Comparison of ENCODE assay signal across 8 mouse cellular contexts in genomic region chr10:26828412-26829137, GRCm38 (mm10).
DNase-seq lines count a peak whose midpoint lies in the region; ATAC-seq and TF ChIP-seq lines count a peak whose summit lies in the region.

No protein-coding gene starts in this region.

- H3K4me2 ChIP-seq in heart, embryonic 16.5 days (ENCODE audit: low read depth, low read length): no peak overlapping the region
- H3K4me2 ChIP-seq in myocyte (ENCODE audit: low read depth): peak overlapping the region; percentile 52

- no peak overlapping the region for H3ac ChIP-seq in myocyte (ENCODE audit: control insufficient read depth, insufficient read length)

- H3K27me3 ChIP-seq in spleen, adult 2 months (ENCODE audit: control insufficient read depth, insufficient read depth, low read length): no peaks in the 10 kb centered on the region
- H3K27me3 ChIP-seq in heart, embryonic 16.5 days (ENCODE audit: control insufficient read depth, insufficient read depth, low read length): no peaks in the 10 kb centered on the region
- no peaks in the 10 kb centered on the region for H3K27me3 ChIP-seq in myocyte (ENCODE audit: control insufficient read depth, insufficient read depth, insufficient read length)

- 48% methylated on average over 9 of the region's 9 CpGs for WGBS in spleen, adult 2 months
- WGBS in heart, embryonic 16.5 days: 59% methylated on average over 9 of the region's 9 CpGs

- H3K4me3 ChIP-seq in spleen, adult 2 months (ENCODE audit: extremely low read depth, insufficient read depth, insufficient read length): no peak overlapping the region
- H3K4me3 ChIP-seq in heart, embryonic 16.5 days (ENCODE audit: low read length): no peak overlapping the region
- no peak overlapping the region for H3K4me3 ChIP-seq in myocyte

- no peaks in the 10 kb centered on the region for H3K79me2 ChIP-seq in myocyte (ENCODE audit: control insufficient read depth, insufficient read depth)

- no peak for TF ChIP-seq CTCF in spleen, adult 2 months (IDR thresholded peaks at IDR 0.05; ENCODE audit: extremely low read depth, insufficient read depth, insufficient read length, insufficient replicate concordance)

- no peaks in the 10 kb centered on the region for H3K9me3 ChIP-seq in heart, embryonic 16.5 days (replicated peaks; ENCODE audit: control insufficient read depth, low read length)

- H3K27ac ChIP-seq in spleen, adult 2 months (ENCODE audit: insufficient read depth, low read length): peak overlapping the region; percentile 57
- H3K27ac ChIP-seq in heart, embryonic 16.5 days (ENCODE audit: low read length): peak overlapping the region; percentile 76

- peaks cover 9% of the 10 kb centered on the region for H3K4me1 ChIP-seq in spleen, adult 2 months (ENCODE audit: control insufficient read depth, insufficient read depth, insufficient read length)
- H3K4me1 ChIP-seq in heart, embryonic 16.5 days (ENCODE audit: control insufficient read depth, insufficient read depth, low read length): peaks cover 18% of the 10 kb centered on the region

- no peak for TF ChIP-seq POLR2A in spleen, adult 2 months (IDR thresholded peaks at IDR 0.05; ENCODE audit: low read depth, low read length)
- no peak for TF ChIP-seq POLR2A in myocyte (IDR thresholded peaks at IDR 0.05; ENCODE audit: insufficient read length, low read depth)

- no peak for DNase-seq in spleen, adult 2 months (ENCODE audit: low read depth in 1 of 2, low spot score in 2 of 2)
- DNase-seq in spleen, adult 12 weeks (ENCODE audit: low spot score): no peak
- peak; percentile 26 to 43 for DNase-seq in kidney, postnatal 4 days
- DNase-seq in testis, postnatal 14 days (ENCODE audit: low spot score): no peak
- DNase-seq in testis, postnatal 10 days (ENCODE audit: low spot score): no peak
- DNase-seq in urinary bladder, adult 18-20 months (ENCODE audit: low spot score in 2 of 2): no peak

- no peaks in the 10 kb centered on the region for H3K36me3 ChIP-seq in spleen, adult 2 months (ENCODE audit: control insufficient read depth, insufficient read depth, low read length)
- H3K36me3 ChIP-seq in heart, embryonic 16.5 days (ENCODE audit: control insufficient read depth, insufficient read depth): no peaks in the 10 kb centered on the region
- no peaks in the 10 kb centered on the region for H3K36me3 ChIP-seq in myocyte (ENCODE audit: control insufficient read depth, insufficient read depth)

- no peak overlapping the region for H3K9ac ChIP-seq in heart, embryonic 16.5 days (ENCODE audit: low read length)

- ATAC-seq in heart, embryonic 16.5 days (replicated peaks; ENCODE audit: extremely low read depth, insufficient read depth, low FRiP score): peak; percentile 90

TF ChIP-seq in myocyte, 11 proteins besides CTCF, POLR2A, EP300 and RAD21:
- TF ChIP-seq TCF3 (IDR thresholded peaks at IDR 0.05; ENCODE audit: insufficient read length, low read depth): no peak
- TF ChIP-seq USF1 (IDR thresholded peaks at IDR 0.05; ENCODE audit: low read depth): peak; percentile 23

Comparison
In these comparisons a context has a peak if more than half of its experiments do, and no peak if none do; other contexts are left out.
1. DNase-seq: peak in kidney, postnatal 4 days (2 of 2); none in spleen, adult 2 months (0 of 2), spleen, adult 12 weeks (single experiment), testis, postnatal 14 days (single experiment), testis, postnatal 10 days (single experiment) and urinary bladder, adult 18-20 months (0 of 2).